Mouse (Mus musculus): ENCODE measurements around the gene Orai1.
A peak's percentile ranks its signal among the peaks of the same experiment; 100 is the strongest.

The Orai1 gene

GRCm38 (mm10) chr5:122989551-122990330 is 25.1 kb upstream of the Orai1 start, which contains the start of gene Kdm2b:
Gene Kdm2b (minus strand): TSS chr5:122989823.
- H3K27me3 ChIP-seq (ENCODE audit: control insufficient read depth, insufficient read depth, low read length, poor library complexity, severe bottlenecking), result no peaks in the 10 kb centered on the region; the same call in 1 of the 2 replicates
- peak; percentile 58 for DNase-seq (ENCODE audit: low read depth, low spot score)
- no peaks in the 10 kb centered on the region for H3K36me3 ChIP-seq (ENCODE audit: control insufficient read depth, insufficient read depth, low read length, poor library complexity, severe bottlenecking)

GRCm38 (mm10) chr5:122990411-122991160 is 24.3 kb upstream of the Orai1 start:
- DNase-seq (ENCODE audit: low read depth, low spot score), result peak; percentile 94

GRCm38 (mm10) chr5:122991350-122992004 is 23.4 kb upstream of the Orai1 start:
- DNase-seq (ENCODE audit: low read depth, low spot score), result no peak
- no peaks in the 10 kb centered on the region; the same call in 1 of the 2 replicates for H3K27me3 ChIP-seq (ENCODE audit: control insufficient read depth, insufficient read depth, low read length, poor library complexity, severe bottlenecking)
- no peaks in the 10 kb centered on the region for H3K36me3 ChIP-seq (ENCODE audit: control insufficient read depth, insufficient read depth, low read length, poor library complexity, severe bottlenecking)

More at GRCm38 (mm10) chr5:122990411-122991160, 24.3 kb upstream of the Orai1 start:
- no peaks in the 10 kb centered on the region; the same call in 1 of the 2 replicates for H3K27me3 ChIP-seq (ENCODE audit: control insufficient read depth, insufficient read depth, low read length, poor library complexity, severe bottlenecking)
- no peaks in the 10 kb centered on the region for H3K36me3 ChIP-seq (ENCODE audit: control insufficient read depth, insufficient read depth, low read length, poor library complexity, severe bottlenecking)

- no peak for DNase-seq (ENCODE audit: low read depth, low spot score)
- Histone ChIP-seq H3K36me3 (ENCODE audit: control insufficient read depth, insufficient read depth, low read length, poor library complexity, severe bottlenecking) (no peaks in the 10 kb centered on the region), H3K27me3 (ENCODE audit: control insufficient read depth, insufficient read depth, low read length, poor library complexity, severe bottlenecking) (no peaks in the 10 kb centered on the region; the same call in 1 of the 2 replicates)
Measured at GRCm38 (mm10) chr5:122993811-122994210, 21.1 kb upstream of the Orai1 start.

- DNase-seq (ENCODE audit: low read depth, low spot score), result peak; percentile 85
Measured at GRCm38 (mm10) chr5:122994303-122994846, 20.5 kb upstream of the Orai1 start.

GRCm38 (mm10) chr5:122994910-122995309 is 20.0 kb upstream of the Orai1 start:
- Histone ChIP-seq H3K36me3 (ENCODE audit: control insufficient read depth, insufficient read depth, low read length, poor library complexity, severe bottlenecking) (no peaks in the 10 kb centered on the region), H3K27me3 (ENCODE audit: control insufficient read depth, insufficient read depth, low read length, poor library complexity, severe bottlenecking) (no peaks in the 10 kb centered on the region)
- DNase-seq (ENCODE audit: low read depth, low spot score), result no peak

More at GRCm38 (mm10) chr5:122994303-122994846, 20.5 kb upstream of the Orai1 start:
- Histone ChIP-seq H3K27me3 (ENCODE audit: control insufficient read depth, insufficient read depth, low read length, poor library complexity, severe bottlenecking) (no peaks in the 10 kb centered on the region; the same call in 1 of the 2 replicates), H3K36me3 (ENCODE audit: control insufficient read depth, insufficient read depth, low read length, poor library complexity, severe bottlenecking) (no peaks in the 10 kb centered on the region)

GRCm38 (mm10) chr5:122997205-122998204 is 17.4 kb upstream of the Orai1 start:
- peak; percentile 30 for DNase-seq (ENCODE audit: low read depth, low spot score)
- Histone ChIP-seq H3K27me3 (ENCODE audit: control insufficient read depth, insufficient read depth, low read length, poor library complexity, severe bottlenecking) (no peaks in the 10 kb centered on the region), H3K36me3 (ENCODE audit: control insufficient read depth, insufficient read depth, low read length, poor library complexity, severe bottlenecking) (no peaks in the 10 kb centered on the region)

GRCm38 (mm10) chr5:123000901-123001300 is 14.0 kb upstream of the Orai1 start:
- Histone ChIP-seq H3K36me3 (ENCODE audit: control insufficient read depth, insufficient read depth, low read length, poor library complexity, severe bottlenecking) (no peaks in the 10 kb centered on the region), H3K27me3 (ENCODE audit: control insufficient read depth, insufficient read depth, low read length, poor library complexity, severe bottlenecking) (no peaks in the 10 kb centered on the region)
- DNase-seq (ENCODE audit: low read depth, low spot score), result no peak

GRCm38 (mm10) chr5:123005716-123006592 is 8.9 kb upstream of the Orai1 start:
- no peak for DNase-seq (ENCODE audit: low read depth, low spot score)
- no peaks in the 10 kb centered on the region for H3K27me3 ChIP-seq (ENCODE audit: control insufficient read depth, insufficient read depth, low read length, poor library complexity, severe bottlenecking)
- no peaks in the 10 kb centered on the region for H3K36me3 ChIP-seq (ENCODE audit: control insufficient read depth, insufficient read depth, low read length, poor library complexity, severe bottlenecking)

- Histone ChIP-seq H3K27me3 (ENCODE audit: control insufficient read depth, insufficient read depth, low read length, poor library complexity, severe bottlenecking) (no peaks in the 10 kb centered on the region), H3K36me3 (ENCODE audit: control insufficient read depth, insufficient read depth, low read length, poor library complexity, severe bottlenecking) (no peaks in the 10 kb centered on the region)
- DNase-seq (ENCODE audit: low read depth, low spot score), result no peak
Measured at GRCm38 (mm10) chr5:123008877-123009493, 5.9 kb upstream of the Orai1 start.

GRCm38 (mm10) chr5:123009873-123010272 is 5.0 kb upstream of the Orai1 start:
- H3K27me3 ChIP-seq (ENCODE audit: control insufficient read depth, insufficient read depth, low read length, poor library complexity, severe bottlenecking), result no peaks in the 10 kb centered on the region
- H3K36me3 ChIP-seq (ENCODE audit: control insufficient read depth, insufficient read depth, low read length, poor library complexity, severe bottlenecking), result no peaks in the 10 kb centered on the region
- no peak for DNase-seq (ENCODE audit: low read depth, low spot score)

GRCm38 (mm10) chr5:123010806-123011205 is 4.1 kb upstream of the Orai1 start:
- H3K36me3 ChIP-seq (ENCODE audit: control insufficient read depth, insufficient read depth, low read length, poor library complexity, severe bottlenecking), result no peaks in the 10 kb centered on the region
- H3K27me3 ChIP-seq (ENCODE audit: control insufficient read depth, insufficient read depth, low read length, poor library complexity, severe bottlenecking), result no peaks in the 10 kb centered on the region
- DNase-seq (ENCODE audit: low read depth, low spot score), result peak; percentile 42
